Mouse (Mus musculus) limb, embryonic 15.5 days (tissue): ENCODE measurements at regions not wholly inside any gene's neighbourhood (a gene's known extent, or its start where the extent isn't known, plus 50 kb on each side); places are given as distances from the start of the nearest gene placed in this dataset.

ENCODE experiments used
- ATAC-seq: fragments of 200-750 bp; cut with Nextera tagmentation; 2 replicates; pipeline ENCODE4 v1.8.0; 2017; ENCODE audit warnings: low read depth, moderate TSS enrichment; ENCODE audit not compliant: insufficient number of reproducible peaks, low FRiP score, low TSS enrichment
- H3K27ac ChIP-seq: fragments of 300-500 bp; sonication (generic); 2 replicates; pipeline ENCODE4 v1.5.1; 2015; ENCODE audit warnings: moderate library complexity, mild to moderate bottlenecking, inconsistent platforms
- H3K27me3 ChIP-seq: fragments of 300-500 bp; sonication (generic); 2 replicates; pipeline ENCODE4 v1.6.1; 2015; ENCODE audit warnings: inconsistent platforms
- H3K36me3 ChIP-seq: fragments of 300-500 bp; sonication (generic); 2 replicates; pipeline ENCODE4 v1.6.1; 2015; ENCODE audit warnings: inconsistent platforms
- H3K4me1 ChIP-seq: fragments of 300-500 bp; sonication (generic); 2 replicates; pipeline ENCODE4 v1.6.1; 2015; ENCODE audit warnings: inconsistent platforms
- H3K4me2 ChIP-seq: fragments of 300-500 bp; sonication (generic); 2 replicates; pipeline ENCODE4 v1.6.1; 2015; ENCODE audit warnings: mild to moderate bottlenecking, inconsistent platforms
- H3K4me3 ChIP-seq: fragments of 300-500 bp; sonication (generic); 2 replicates; pipeline ENCODE4 v1.5.1; 2015; ENCODE audit warnings: mild to moderate bottlenecking, inconsistent platforms
- H3K9ac ChIP-seq: fragments of 300-500 bp; sonication (generic); 2 replicates; pipeline ENCODE4 v1.6.1; 2015; ENCODE audit warnings: inconsistent platforms
- H3K9me3 ChIP-seq: fragments of 300-500 bp; sonication (generic); 2 replicates; pipeline ENCODE4 v1.6.1; 2016; ENCODE audit warnings: inconsistent platforms
- WGBS: fragments of 180-500 bp; shearing (Covaris S2); methylation state at CpG from one replicate; pipeline ENCODE4 v1.1.7; 2015; 5-methylcytosine and 5-hydroxymethylcytosine counted together

DNA sequence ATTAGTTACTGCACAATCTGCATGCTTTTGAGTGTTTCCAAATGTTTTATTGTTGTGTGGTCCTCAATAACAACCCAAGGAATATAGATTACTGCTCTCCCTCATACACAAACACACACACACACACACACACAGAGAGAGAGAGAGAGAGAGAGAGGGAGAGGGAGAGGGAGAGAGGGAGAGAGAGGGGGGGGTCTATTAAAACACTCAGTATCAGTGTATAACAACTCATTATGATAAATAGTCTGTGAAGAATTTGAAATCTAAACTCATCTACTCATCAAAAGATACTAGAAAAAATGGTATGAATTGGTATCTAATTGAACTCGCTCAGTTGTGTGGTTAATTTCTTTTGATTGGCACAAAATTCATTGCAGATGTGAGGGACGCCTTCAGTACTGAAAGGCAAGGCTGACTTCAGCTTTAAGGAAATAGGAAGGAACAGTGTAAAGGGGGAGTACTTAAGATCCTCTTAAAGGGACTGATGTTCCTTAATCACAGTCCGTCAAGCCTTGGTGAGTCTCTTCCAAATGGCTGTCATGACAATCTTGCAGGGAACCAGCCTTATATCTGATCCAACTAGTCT is 72.6 kb upstream of the Npy2r start:
- no peaks in the 10 kb centered on the region for H3K36me3 ChIP-seq
- H3K4me1 ChIP-seq = no peaks in the 10 kb centered on the region
- WGBS = 56% methylated on average over 3 of the region's 3 CpGs
- no peak overlapping the region for H3K9ac ChIP-seq
- no peaks in the 10 kb centered on the region for H3K27me3 ChIP-seq
- no peak for ATAC-seq
- H3K27ac ChIP-seq = no peak overlapping the region
- no peaks in the 10 kb centered on the region for H3K9me3 ChIP-seq
- H3K4me2 ChIP-seq = no peak overlapping the region
- H3K4me3 ChIP-seq = no peak overlapping the region

DNA sequence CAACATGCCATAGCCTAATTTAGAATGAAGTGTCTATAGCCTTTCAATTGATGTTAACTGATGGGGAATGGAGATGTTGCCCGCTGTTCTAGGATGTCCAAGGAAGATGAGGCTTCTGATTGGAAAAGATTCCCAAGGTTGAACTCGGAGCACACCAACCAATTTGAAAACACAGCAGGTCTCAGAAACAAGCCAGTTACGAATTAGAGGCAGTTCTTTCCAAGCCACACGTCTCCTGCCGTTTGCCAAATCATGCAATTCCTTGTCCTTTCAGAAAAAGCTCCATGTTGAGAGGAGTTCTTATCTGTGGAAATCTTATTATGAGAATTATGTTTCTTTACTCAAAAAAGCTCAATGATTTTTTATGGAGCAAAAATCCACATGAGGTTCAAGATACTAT is 71.5 kb upstream of the Npy2r start:
- Histone ChIP-seq H3K4me1 (no peaks in the 10 kb centered on the region), H3K4me3 (no peak overlapping the region), H3K27me3 (no peaks in the 10 kb centered on the region), H3K9me3 (no peaks in the 10 kb centered on the region), H3K36me3 (no peaks in the 10 kb centered on the region), H3K9ac (no peak overlapping the region), H3K27ac (no peak overlapping the region), H3K4me2 (no peak overlapping the region)
- WGBS = 78% methylated on average over 5 of the region's 5 CpGs
- ATAC-seq = no peak

DNA sequence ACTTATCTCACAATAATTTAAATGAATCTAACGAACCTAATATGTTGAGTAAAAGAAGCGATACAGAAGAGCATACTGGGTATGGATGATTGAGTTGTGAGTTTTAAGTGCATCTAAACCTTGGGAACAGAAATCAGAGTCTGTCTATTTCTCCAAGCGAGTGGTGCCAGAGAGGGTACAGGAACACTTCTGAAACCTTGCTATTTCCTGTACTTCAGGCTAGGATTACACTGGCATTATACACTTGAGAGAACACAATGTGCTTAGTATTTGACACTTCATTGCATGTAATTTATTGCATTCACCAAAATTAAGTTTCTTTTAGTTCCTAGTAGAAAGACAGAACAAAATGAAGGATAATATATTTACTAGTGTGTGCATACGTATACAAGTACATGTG is 54.0 kb upstream of the Npy2r start:
- Histone ChIP-seq H3K9me3 (no peaks in the 10 kb centered on the region), H3K4me1 (no peaks in the 10 kb centered on the region), H3K36me3 (no peaks in the 10 kb centered on the region), H3K4me3 (no peak overlapping the region), H3K27me3 (no peaks in the 10 kb centered on the region), H3K4me2 (no peak overlapping the region), H3K27ac (no peak overlapping the region), H3K9ac (no peak overlapping the region)
- WGBS = 83% methylated on average over 4 of the region's 4 CpGs
- no peak for ATAC-seq

DNA sequence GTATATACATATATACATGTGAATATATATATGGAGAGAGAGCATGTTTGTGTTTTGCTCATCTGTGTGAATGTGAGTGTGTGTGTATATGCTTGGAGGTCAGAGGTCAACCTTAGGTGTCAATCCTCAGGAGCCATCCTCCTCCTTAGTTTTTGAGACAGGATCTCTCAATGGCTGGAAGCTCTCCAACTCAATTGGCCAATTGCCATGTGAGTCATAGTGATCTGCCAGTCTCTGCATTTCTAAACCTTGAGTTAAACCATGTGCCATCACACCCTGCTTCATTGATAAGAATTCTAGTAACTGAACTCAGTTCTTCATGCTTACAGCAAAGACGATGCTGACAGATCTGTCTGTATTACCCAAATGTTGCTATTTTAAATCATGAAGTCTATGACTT is 50.8 kb upstream of the Npy2r start:
- Histone ChIP-seq H3K36me3 (no peaks in the 10 kb centered on the region), H3K4me3 (no peak overlapping the region), H3K4me1 (no peaks in the 10 kb centered on the region), H3K27ac (no peak overlapping the region), H3K9ac (no peak overlapping the region), H3K27me3 (no peaks in the 10 kb centered on the region), H3K4me2 (no peak overlapping the region), H3K9me3 (no peaks in the 10 kb centered on the region)
- ATAC-seq = no peak
- 90% methylated on average over 1 of the region's 1 CpGs for WGBS
